Mouse (Mus musculus) bone marrow macrophage, adult 2 months (primary cell): ENCODE results near the gene Itgax.

Source experiments
- CTCF ChIP-seq: IDR thresholded peaks from 2 replicates; pipeline ENCODE4 v1.5.1; 2012; ENCODE audit warnings: low read depth, mild to moderate bottlenecking, low read length, moderate library complexity
- POLR2A ChIP-seq: IDR thresholded peaks from 2 replicates; pipeline ENCODE4 v1.6.1; 2012; ENCODE audit warnings: mild to moderate bottlenecking, low read depth, low read length, borderline replicate concordance

GRCm38 (mm10) chr7:128132148-128132547, 2.8 kb downstream of the Itgax start:
- no peak for TF ChIP-seq POLR2A
- TF ChIP-seq CTCF = no peak
